Mouse (Mus musculus) heart, adult 2 months (tissue): ENCODE measurements around the gene Scgb1b30.

Source experiments
- CTCF ChIP-seq: fragments of 200-600 bp; IDR thresholded peaks from 2 replicates; pipeline ENCODE4 v1.8.1; 2022; ENCODE audit warnings: antibody characterized with exemption, mild to moderate bottlenecking, moderate library complexity
- EP300 ChIP-seq: fragments of 200-500 bp; IDR thresholded peaks from 2 replicates; pipeline ENCODE4 v1.6.1; 2011; ENCODE audit warnings: low read depth, low read length, control low read depth; ENCODE audit not compliant: insufficient read depth
- POLR2A ChIP-seq: fragments of 200-500 bp; IDR thresholded peaks from 2 replicates; pipeline ENCODE4 v1.6.1; 2011; ENCODE audit warnings: mild to moderate bottlenecking, low read depth, low read length, control low read depth; ENCODE audit not compliant: insufficient read depth

- no peak for TF ChIP-seq CTCF
- no peak for TF ChIP-seq POLR2A
- TF ChIP-seq EP300 = no peak
Observed at GRCm38 (mm10) chr7:34133117-34133762, 38.0 kb downstream of the Scgb1b30 start, which contains the start of gene Wtip.
